Mouse (Mus musculus) erythroblast, adult 5-6 weeks (primary cell): ENCODE results near the gene Aldh3b2. TPM values are rescaled to one million over a fixed set of nuclear protein-coding genes. Genes with fewer than 3 reads are reported as not detected.

Experiments
- ATAC-seq: replicated peaks from 2 replicates; pipeline ENCODE4 v1.8.0; 2016; ENCODE audit warnings: moderate number of reproducible peaks, mild to moderate bottlenecking, moderate TSS enrichment, inconsistent platforms; ENCODE audit not compliant: poor library complexity, low FRiP score, severe bottlenecking
- total RNA-seq, 2 experiments: library from RNA; stranded (forward) in 1 of 2; stranded (reverse) in 1 of 2; fragments of 150-400 nt in 1 of 2; fragments of 200-764, 138-1000 nt in 1 of 2; gene quantifications; 2 replicates each; pipeline versions ENCODE4 v1.2.3 to v1.2.4; 2015 to 2017; ENCODE audit warnings: low replicate concordance in 2 of 2

The Aldh3b2 gene
- total RNA-seq (2015; ENCODE audit: low replicate concordance) (0.63 TPM in 1 of 2 replicates, not detected in the other), total RNA-seq (2017; ENCODE audit: low replicate concordance) (1.8 and 1.9 TPM in 2 replicates)

DNA sequence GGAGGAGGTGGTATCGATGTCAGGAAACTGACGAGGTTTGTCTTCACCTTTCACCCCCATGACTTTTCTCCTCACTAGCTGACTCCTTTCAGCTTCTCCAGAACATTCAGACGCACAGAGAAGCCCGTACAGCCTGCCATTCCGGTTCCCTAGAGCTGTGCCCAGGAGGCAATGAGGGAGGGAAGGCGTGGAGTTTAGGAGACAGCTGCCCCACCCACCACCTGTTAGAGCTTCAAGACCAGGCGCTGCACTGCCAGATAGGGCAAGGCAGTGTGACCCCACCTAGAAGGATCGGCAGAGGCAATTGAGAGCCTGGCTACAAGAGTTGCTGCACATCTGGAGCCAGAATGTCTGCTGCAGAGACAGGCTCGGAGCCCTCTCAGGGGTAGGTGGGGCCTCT, at the start of gene Aldh3b2:
Gene Aldh3b2, plus strand, starts transcription at position 100 of the 400 bp plus-strand sequence.
- peak; percentile 87 for ATAC-seq

GRCm38 (mm10) chr19:3922661-3923371, 49.3 kb upstream of the Aldh3b2 start:
- ATAC-seq = no peak

DNA sequence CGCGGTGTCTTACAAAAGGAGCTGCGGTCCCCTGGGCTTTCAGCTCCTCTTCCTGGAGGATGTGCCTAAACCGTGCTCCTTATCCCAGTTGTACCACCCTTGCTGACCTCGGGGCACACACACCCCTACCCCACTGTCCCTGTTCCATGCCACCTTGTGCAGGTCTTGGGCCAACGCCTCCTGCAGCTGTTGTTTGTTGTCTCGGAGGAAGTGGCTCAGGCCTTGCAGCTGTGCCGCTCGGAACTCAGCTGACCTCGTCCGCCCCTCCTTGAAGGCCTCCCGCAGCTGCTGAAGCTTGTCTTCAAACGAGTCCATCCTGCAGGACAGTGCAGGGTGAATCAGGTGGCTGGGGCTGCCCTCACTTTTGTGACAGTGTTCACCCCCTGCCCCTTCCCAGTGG, 48.5 kb upstream of the Aldh3b2 start:
- no peak for ATAC-seq

DNA sequence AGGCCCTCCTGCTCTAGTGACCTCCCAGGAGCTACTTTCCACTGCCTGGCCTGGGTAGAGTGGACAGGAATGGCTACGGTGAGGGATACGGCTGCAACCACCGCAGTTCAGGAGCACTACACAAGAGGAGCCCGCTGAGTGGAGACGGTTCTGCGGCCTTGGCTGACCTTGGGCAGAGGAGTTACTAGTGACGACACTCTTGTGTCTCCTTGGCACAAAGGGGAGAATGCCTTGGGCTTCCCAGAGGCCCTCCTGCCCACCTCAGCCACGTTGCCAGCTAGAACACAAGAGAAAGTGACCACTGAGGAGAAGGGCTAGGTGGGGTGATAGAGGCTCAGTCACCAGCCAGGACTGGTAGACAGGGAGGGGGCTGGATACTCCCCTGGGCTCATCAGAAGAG, 47.9 kb upstream of the Aldh3b2 start:
- ATAC-seq = no peak

GRCm38 (mm10) chr19:3924868-3925267, 47.3 kb upstream of the Aldh3b2 start:
- ATAC-seq = no peak

- ATAC-seq = no peak
Measured at GRCm38 (mm10) chr19:3925859-3926258, 46.3 kb upstream of the Aldh3b2 start.

GRCm38 (mm10) chr19:3926279-3926678, 45.8 kb upstream of the Aldh3b2 start:
- no peak for ATAC-seq

DNA sequence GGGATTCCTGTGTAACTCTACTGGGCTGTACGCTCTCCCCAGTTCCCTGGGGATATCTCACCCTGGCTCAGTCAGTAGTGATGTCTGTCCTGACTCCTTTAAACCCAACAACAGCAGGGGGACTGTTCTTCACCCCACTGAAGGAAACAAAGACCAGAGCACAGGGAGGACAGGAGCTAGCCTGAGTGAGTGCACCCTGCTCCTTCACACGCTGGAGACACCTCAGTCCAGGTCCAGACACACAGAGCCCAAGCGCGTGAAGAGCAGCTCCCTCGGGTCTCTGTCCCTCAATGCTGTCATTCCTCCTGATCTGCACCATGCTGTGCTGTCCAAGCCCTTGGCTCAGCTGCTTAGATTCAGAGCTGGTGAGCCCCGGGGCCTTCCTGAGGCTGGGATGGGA, 45.4 kb upstream of the Aldh3b2 start:
- ATAC-seq = no peak

DNA sequence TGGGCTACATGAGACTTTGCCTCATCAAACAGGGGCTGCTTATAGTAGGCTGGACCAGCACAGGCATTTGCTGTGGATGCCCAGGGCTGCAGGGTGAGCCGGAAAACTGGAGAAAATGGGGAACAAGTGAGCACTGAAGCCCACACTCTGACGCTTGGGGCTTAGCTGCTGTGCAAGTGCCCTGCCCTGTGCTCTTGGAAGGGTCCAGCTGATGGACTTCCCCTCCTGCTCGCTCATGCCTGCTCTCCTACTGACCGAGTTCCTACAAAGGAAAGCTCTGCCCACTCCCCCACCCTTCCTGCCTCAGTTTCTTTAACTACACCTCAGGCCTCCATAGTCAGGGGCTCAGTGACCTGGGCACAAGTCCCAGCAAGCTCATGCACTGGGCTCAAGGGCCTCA, 44.1 kb upstream of the Aldh3b2 start:
- ATAC-seq = no peak

GRCm38 (mm10) chr19:3928779-3929178, 43.3 kb upstream of the Aldh3b2 start:
- no peak for ATAC-seq

- ATAC-seq = peak; percentile 40
Measured at GRCm38 (mm10) chr19:3929211-3929941, 42.8 kb upstream of the Aldh3b2 start, which contains the start of gene Aldh3b1. TSS of gene Aldh3b1 (minus strand) at chr19:3929808.

DNA sequence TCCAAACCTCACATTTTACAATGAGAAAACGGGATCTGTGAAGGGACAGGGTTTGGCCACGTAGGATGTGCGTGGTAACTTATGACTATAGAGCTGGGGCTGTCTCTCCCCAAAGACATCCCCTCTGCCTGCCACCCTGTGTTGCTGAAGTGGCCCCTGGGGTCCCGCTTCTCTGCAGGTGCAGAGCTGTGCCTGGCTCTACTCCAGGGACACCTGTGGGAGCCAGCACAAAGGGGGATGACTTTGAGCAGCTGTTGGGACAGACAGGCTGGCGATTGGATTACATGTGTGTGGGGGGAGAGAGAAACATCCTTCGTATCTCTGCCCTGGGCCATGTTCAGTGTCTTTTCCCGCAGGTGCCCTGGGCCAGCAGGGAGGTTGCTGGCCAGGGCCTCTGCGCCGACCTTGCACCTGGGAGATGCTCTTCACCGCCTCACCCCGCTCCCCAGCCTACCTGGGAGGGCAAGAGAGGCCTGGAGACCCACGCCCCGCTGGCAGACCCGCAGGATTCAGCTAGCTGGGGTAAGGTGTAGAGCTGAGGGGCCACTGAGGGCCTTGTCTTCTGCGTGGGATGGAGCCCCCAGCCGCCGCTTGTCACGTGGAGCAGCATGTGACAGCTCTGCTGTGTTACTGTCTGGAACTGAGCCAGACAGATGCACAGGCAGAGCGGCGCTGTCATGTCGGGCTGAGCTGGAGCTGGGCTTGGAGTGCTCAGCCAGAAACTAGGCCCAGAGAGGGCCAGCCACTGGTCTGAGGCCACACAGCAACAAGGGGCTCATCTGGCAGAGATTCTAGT, 41.7 kb upstream of the Aldh3b2 start:
- ATAC-seq = no peak

DNA sequence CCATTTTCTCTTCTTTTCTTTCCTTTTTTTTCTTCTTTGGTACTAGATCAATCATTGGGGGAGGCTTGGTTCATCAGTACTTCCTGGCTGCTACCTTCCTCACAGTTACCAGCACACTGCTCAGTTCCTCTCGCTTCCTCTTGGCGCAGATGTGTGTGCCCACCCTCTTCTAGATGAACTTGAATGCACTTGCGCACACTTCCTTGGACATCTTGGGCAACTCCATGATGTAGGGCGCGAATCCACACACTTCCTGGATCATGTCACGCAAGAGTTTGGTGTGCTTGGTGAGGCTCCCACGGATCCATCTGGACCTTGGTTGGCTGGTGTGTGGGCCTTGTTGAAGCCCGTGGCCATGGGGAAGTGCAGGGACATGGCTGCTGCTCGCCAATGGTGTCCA, 40.4 kb upstream of the Aldh3b2 start:
- no peak for ATAC-seq

DNA sequence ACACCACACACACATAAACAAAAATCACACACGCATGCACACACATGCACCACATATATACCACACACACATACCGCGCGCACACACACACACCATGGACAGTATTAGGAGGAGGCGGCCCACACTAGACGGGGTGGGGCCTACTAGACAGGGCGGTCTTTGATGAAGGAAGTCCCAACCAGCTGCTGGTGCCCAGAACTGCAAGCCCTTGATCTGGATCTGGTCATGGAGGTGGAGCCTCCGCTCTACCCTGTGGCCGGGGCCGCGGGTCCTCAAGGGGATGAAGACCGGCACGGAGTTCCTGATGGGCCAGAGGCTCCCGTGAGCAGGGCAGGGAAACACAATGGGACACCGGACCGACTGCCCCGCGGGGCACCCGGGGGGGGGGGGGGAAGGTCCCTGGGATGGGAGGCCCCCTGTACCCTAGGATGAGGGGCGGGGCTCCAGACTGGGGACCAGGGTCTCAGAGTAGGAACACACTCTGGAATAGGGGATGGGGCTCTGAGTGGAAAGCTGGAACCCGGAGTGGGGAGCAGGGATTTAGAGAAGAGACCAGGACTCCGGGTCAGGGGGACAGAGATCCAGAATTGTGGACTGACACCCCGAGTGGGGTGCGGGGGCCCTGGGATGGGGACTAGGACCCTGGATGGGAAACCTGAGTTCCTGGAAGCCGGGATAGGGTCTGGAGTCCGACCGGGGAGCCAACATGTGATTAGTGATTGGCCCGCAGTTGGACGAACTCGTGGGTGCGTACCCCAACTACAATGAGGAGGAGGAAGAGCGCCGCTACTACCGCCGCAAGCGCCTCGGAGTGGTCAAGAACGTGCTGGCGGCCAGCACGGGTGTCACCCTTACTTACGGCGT, 36.9 kb upstream of the Aldh3b2 start, which contains the start of gene Unc93b1:
Gene Unc93b1, plus strand, starts transcription at position 155 of the 864 bp plus-strand sequence.
- ATAC-seq = no peak

- ATAC-seq = no peak
Measured at GRCm38 (mm10) chr19:3935896-3936850, 36.0 kb upstream of the Aldh3b2 start.

DNA sequence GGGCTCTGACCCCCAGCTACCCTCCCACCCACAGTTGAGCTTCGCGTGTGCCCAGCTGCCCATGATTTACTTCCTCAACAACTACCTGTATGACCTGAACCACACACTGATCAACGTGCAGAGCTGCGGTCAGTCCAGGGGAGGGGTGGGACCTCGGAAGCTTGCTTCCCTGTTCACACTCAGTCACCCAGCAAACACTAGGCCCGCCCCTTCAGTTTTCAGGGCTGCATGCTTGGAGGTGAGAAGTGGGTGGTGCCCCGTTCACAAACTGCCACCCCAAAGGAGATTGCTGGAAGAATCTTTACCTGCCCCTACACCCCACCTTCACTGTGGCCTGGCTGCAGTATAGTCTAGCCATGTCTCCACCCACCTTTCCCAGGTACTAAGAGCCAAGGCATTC, 29.8 kb upstream of the Aldh3b2 start:
- no peak for ATAC-seq

DNA sequence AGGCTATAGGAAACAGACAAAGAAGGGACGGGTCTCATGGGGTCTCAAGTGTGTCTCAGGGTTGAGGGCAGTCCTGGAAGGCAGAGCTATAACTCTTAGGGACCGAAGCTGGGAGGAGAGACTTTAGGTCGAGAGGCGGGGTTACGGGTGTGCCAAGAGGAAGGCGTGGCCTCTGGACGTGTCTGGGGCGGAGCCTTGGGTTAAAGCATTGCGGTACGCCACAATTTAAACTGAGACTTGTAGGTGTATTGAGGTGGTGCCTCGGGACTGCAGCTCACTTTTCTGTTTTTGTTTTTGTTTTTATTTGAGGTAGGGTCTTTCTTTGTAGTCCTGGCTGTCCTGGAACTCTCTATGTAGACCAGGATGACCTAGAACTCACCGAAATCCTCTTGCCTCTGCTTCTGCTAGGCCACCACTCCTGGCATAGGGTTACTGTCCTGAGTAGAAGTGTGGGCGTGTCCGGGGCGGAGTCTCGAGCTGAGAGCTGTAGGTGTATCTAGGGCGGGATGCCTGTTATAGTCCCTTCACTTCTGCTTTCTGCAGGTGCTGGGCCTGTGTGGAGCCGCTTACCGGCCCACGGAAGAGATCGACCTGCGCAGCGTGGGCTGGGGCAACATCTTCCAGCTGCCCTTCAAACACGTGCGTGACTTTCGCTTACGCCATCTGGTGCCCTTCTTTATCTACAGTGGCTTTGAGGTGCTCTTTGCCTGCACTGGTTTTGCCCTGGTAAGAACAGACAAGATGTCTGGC, 29.0 kb upstream of the Aldh3b2 start:
- ATAC-seq = peak; percentile 71
